Mouse (Mus musculus): ENCODE measurements around the gene Raly.

DNA sequence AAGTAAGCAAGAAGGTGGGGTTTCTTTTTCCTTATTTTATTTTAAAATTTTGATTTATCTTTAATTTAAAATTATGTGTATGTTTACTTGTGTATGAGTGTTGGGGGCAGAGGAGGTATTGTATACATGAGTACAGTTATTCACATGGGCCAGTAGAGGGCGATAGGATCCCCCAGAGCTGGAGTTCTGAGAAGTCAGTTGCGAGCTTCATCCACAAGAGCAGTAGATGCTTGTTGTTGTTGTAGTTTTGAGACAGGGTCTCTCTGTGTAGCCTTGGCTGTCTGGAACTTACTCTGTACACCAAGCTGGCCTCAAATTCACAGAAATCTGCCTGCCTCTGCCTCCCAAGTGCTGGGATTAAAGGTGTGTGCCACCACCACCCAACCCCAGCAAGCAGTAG lies 125.7 kb downstream of the Raly start:
- TF ChIP-seq CTCF (IDR thresholded peaks at IDR 0.05; ENCODE audit: extremely low read depth, insufficient read depth, low read length) (peak; percentile 45), POLR2A (IDR thresholded peaks at IDR 0.05; ENCODE audit: extremely low read depth, insufficient read depth, low read length) (no peak)
